Mouse (Mus musculus) embryonic facial prominence, embryonic 12.5 days (tissue): Measurements from ENCODE around the gene Mst1. TPM values are rescaled to one million over a fixed set of nuclear protein-coding genes. Genes with fewer than 3 reads are reported as not detected.

Experiments used
- ATAC-seq: fragments of 200-750 bp; cut with Nextera tagmentation; 2 replicates; pipeline ENCODE4 v1.8.0; 2017; ENCODE audit not compliant: insufficient number of reproducible peaks, insufficient read depth, low FRiP score, low TSS enrichment
- H3K27ac ChIP-seq: fragments of 300-500 bp; sonication (generic); 2 replicates; pipeline ENCODE4 v1.5.1; 2016; ENCODE audit warnings: mild to moderate bottlenecking
- H3K27me3 ChIP-seq: fragments of 300-500 bp; sonication (generic); 2 replicates; pipeline ENCODE4 v1.6.1; 2016; ENCODE audit warnings: mild to moderate bottlenecking, moderate library complexity
- H3K36me3 ChIP-seq: fragments of 300-500 bp; sonication (generic); 2 replicates; pipeline ENCODE4 v1.6.1; 2016; ENCODE audit warnings: mild to moderate bottlenecking
- H3K4me1 ChIP-seq: fragments of 300-500 bp; sonication (generic); 2 replicates; pipeline ENCODE4 v1.6.1; 2016
- H3K4me2 ChIP-seq: fragments of 300-500 bp; sonication (generic); replicated peaks from 2 replicates; pipeline ENCODE4 v1.6.1; 2016; ENCODE audit warnings: mild to moderate bottlenecking, moderate library complexity
- H3K4me3 ChIP-seq: fragments of 300-500 bp; sonication (generic); 2 replicates; pipeline ENCODE4 v1.5.1; 2016; ENCODE audit warnings: mild to moderate bottlenecking
- H3K9ac ChIP-seq: fragments of 300-500 bp; sonication (generic); 2 replicates; pipeline ENCODE4 v1.6.1; 2016; ENCODE audit warnings: mild to moderate bottlenecking, moderate library complexity
- H3K9me3 ChIP-seq: fragments of 300-500 bp; sonication (generic); 2 replicates; pipeline ENCODE4 v1.6.1; 2016; ENCODE audit warnings: mild to moderate bottlenecking, moderate library complexity
- WGBS: fragments of 180-500 bp; shearing (Covaris S2); methylation state at CpG from one replicate; pipeline ENCODE4 v1.1.7; 2016; 5-methylcytosine and 5-hydroxymethylcytosine counted together
- polyA plus RNA-seq: library from polyadenylated mRNA; unstranded; fragments of >200 nt; fragmentation: Nextera tagmentation; extraction: Ambion mirVana; gene quantifications from 2 replicates; pipeline ENCODE4 v1.2.1, GENCODE M21; 2016

The Mst1 gene
- polyA plus RNA-seq, 1 experiment from 2014 or later = 0.29 TPM

GRCm38 (mm10) chr9:108107867-108108266, 27.6 kb downstream of the Mst1 start:
- Histone ChIP-seq H3K4me1 (peaks cover 34% of the 10 kb centered on the region), H3K9ac (no peak overlapping the region), H3K4me2 (no peak overlapping the region), H3K4me3 (no peak overlapping the region), H3K27me3 (peaks cover 22% of the 10 kb centered on the region), H3K27ac (no peak overlapping the region), H3K9me3 (no peaks in the 10 kb centered on the region), H3K36me3 (no peaks in the 10 kb centered on the region)
- WGBS = 92% methylated on average over 16 of the region's 16 CpGs
- no peak for ATAC-seq

- Histone ChIP-seq H3K27ac (no peak overlapping the region), H3K4me3 (no peak overlapping the region), H3K36me3 (no peaks in the 10 kb centered on the region), H3K27me3 (peaks cover 30% of the 10 kb centered on the region), H3K9ac (no peak overlapping the region), H3K4me2 (peak overlapping the region; percentile 58), H3K4me1 (peaks cover 24% of the 10 kb centered on the region), H3K9me3 (no peaks in the 10 kb centered on the region)
- 84% methylated on average over 16 of the region's 16 CpGs for WGBS
- no peak for ATAC-seq
Observed at GRCm38 (mm10) chr9:108110160-108110559, 29.9 kb downstream of the Mst1 start.

- H3K36me3 ChIP-seq = no peaks in the 10 kb centered on the region
- no peaks in the 10 kb centered on the region for H3K9me3 ChIP-seq
- peak overlapping the region; percentile 7; the same call in 1 of the 2 replicates for H3K27ac ChIP-seq
- ATAC-seq = no peak
- H3K27me3 ChIP-seq = peaks cover 39% of the 10 kb centered on the region
- peaks cover 16% of the 10 kb centered on the region for H3K4me1 ChIP-seq
- peak overlapping the region; percentile 36 for H3K9ac ChIP-seq
- H3K4me3 ChIP-seq = peak overlapping the region; percentile 28
- 9% methylated on average over 22 of the region's 22 CpGs for WGBS
- H3K4me2 ChIP-seq = peak overlapping the region; percentile 58
Observed at GRCm38 (mm10) chr9:108111101-108111592, 30.9 kb downstream of the Mst1 start.

GRCm38 (mm10) chr9:108111593-108112121, 31.4 kb downstream of the Mst1 start:
- peak overlapping the region; percentile 28; the same call in 1 of the 2 replicates for H3K4me3 ChIP-seq
- ATAC-seq = no peak
- H3K4me1 ChIP-seq = peaks cover 16% of the 10 kb centered on the region
- WGBS = 67% methylated on average over 17 of the region's 17 CpGs
- H3K9ac ChIP-seq = peak overlapping the region; percentile 36
- no peak overlapping the region for H3K27ac ChIP-seq
- H3K9me3 ChIP-seq = no peaks in the 10 kb centered on the region
- no peaks in the 10 kb centered on the region for H3K36me3 ChIP-seq
- H3K4me2 ChIP-seq = peak overlapping the region; percentile 58
- peaks cover 39% of the 10 kb centered on the region for H3K27me3 ChIP-seq

GRCm38 (mm10) chr9:108112719-108113340, 32.6 kb downstream of the Mst1 start:
- H3K9ac ChIP-seq = no peak overlapping the region
- H3K36me3 ChIP-seq = no peaks in the 10 kb centered on the region
- no peak overlapping the region for H3K4me3 ChIP-seq
- WGBS = 96% methylated on average over 18 of the region's 18 CpGs
- H3K9me3 ChIP-seq = no peaks in the 10 kb centered on the region
- peaks cover 17% of the 10 kb centered on the region for H3K4me1 ChIP-seq
- ATAC-seq = no peak
- H3K27ac ChIP-seq = no peak overlapping the region
- peaks cover 39% of the 10 kb centered on the region for H3K27me3 ChIP-seq
- H3K4me2 ChIP-seq = no peak overlapping the region

GRCm38 (mm10) chr9:108115290-108116077, 35.2 kb downstream of the Mst1 start:
- Histone ChIP-seq H3K9me3 (no peaks in the 10 kb centered on the region), H3K27me3 (peaks cover 27% of the 10 kb centered on the region), H3K4me3 (no peak overlapping the region), H3K4me1 (peaks cover 17% of the 10 kb centered on the region), H3K36me3 (no peaks in the 10 kb centered on the region), H3K4me2 (no peak overlapping the region), H3K9ac (no peak overlapping the region), H3K27ac (no peak overlapping the region)
- no peak for ATAC-seq
- 68% methylated on average over 43 of the region's 43 CpGs for WGBS

- Histone ChIP-seq H3K27ac (peak overlapping the region; percentile 1; the same call in 1 of the 2 replicates), H3K4me3 (no peak overlapping the region), H3K4me2 (no peak overlapping the region), H3K9me3 (no peaks in the 10 kb centered on the region), H3K4me1 (peaks cover 7% of the 10 kb centered on the region), H3K9ac (no peak overlapping the region), H3K27me3 (peaks cover 22% of the 10 kb centered on the region), H3K36me3 (no peaks in the 10 kb centered on the region)
- ATAC-seq = no peak
- 43% methylated on average over 4 of the region's 4 CpGs for WGBS
Observed at GRCm38 (mm10) chr9:108117143-108117542, 36.9 kb downstream of the Mst1 start.

- 53% methylated on average over 8 of the region's 11 CpGs for WGBS
- H3K27ac ChIP-seq = no peak overlapping the region
- no peak overlapping the region for H3K9ac ChIP-seq
- H3K36me3 ChIP-seq = no peaks in the 10 kb centered on the region
- ATAC-seq = peak; percentile 77
- H3K27me3 ChIP-seq = peaks cover 12% of the 10 kb centered on the region
- peaks cover 7% of the 10 kb centered on the region for H3K4me1 ChIP-seq
- no peaks in the 10 kb centered on the region for H3K9me3 ChIP-seq
- no peak overlapping the region for H3K4me3 ChIP-seq
- H3K4me2 ChIP-seq = no peak overlapping the region
Observed at GRCm38 (mm10) chr9:108119891-108120411, 39.7 kb downstream of the Mst1 start.

- H3K4me2 ChIP-seq = no peak overlapping the region
Observed at GRCm38 (mm10) chr9:108120671-108121070, 40.4 kb downstream of the Mst1 start.

GRCm38 (mm10) chr9:108121170-108121969, 41.1 kb downstream of the Mst1 start:
- Histone ChIP-seq H3K9me3 (no peaks in the 10 kb centered on the region), H3K9ac (no peak overlapping the region), H3K27ac (no peak overlapping the region), H3K4me2 (no peak overlapping the region), H3K4me3 (no peak overlapping the region), H3K4me1 (peaks cover 7% of the 10 kb centered on the region), H3K27me3 (no peaks in the 10 kb centered on the region), H3K36me3 (no peaks in the 10 kb centered on the region)
- ATAC-seq = no peak
- 84% methylated on average over 10 of the region's 10 CpGs for WGBS

More at GRCm38 (mm10) chr9:108120671-108121070, 40.4 kb downstream of the Mst1 start:
- Histone ChIP-seq H3K9ac (no peak overlapping the region), H3K4me3 (no peak overlapping the region), H3K27me3 (peaks cover 5% of the 10 kb centered on the region; the same call in 1 of the 2 replicates), H3K4me1 (peaks cover 7% of the 10 kb centered on the region), H3K27ac (no peak overlapping the region), H3K36me3 (no peaks in the 10 kb centered on the region), H3K9me3 (no peaks in the 10 kb centered on the region)
- no peak for ATAC-seq
- 91% methylated on average over 8 of the region's 8 CpGs for whole genome bisulfite sequencing

- no peak for ATAC-seq
- no peak overlapping the region for H3K4me3 ChIP-seq
- 75% methylated on average over 4 of the region's 4 CpGs for WGBS
- H3K4me1 ChIP-seq = peaks cover 4% of the 10 kb centered on the region; the same call in 1 of the 2 replicates
- no peak overlapping the region for H3K4me2 ChIP-seq
- H3K9ac ChIP-seq = no peak overlapping the region
- no peaks in the 10 kb centered on the region for H3K36me3 ChIP-seq
- no peaks in the 10 kb centered on the region for H3K27me3 ChIP-seq
- H3K27ac ChIP-seq = no peak overlapping the region
- H3K9me3 ChIP-seq = no peaks in the 10 kb centered on the region
Observed at GRCm38 (mm10) chr9:108123916-108124315, 43.7 kb downstream of the Mst1 start.
